Mouse (Mus musculus) embryonic fibroblast, embryonic 13.5 days (primary cell): ENCODE measurements around the gene Srsf6.

ENCODE experiments used
- CTCF ChIP-seq: IDR thresholded peaks from 2 replicates; pipeline ENCODE4 v1.5.1; 2011; ENCODE audit warnings: mild to moderate bottlenecking, control low read depth, low read length, moderate library complexity, borderline replicate concordance; ENCODE audit not compliant: insufficient read depth
- POLR2A ChIP-seq: IDR thresholded peaks from 2 replicates; pipeline ENCODE4 v1.6.1; 2011; ENCODE audit warnings: low read depth, mild to moderate bottlenecking, control low read depth, low read length, moderate library complexity

- TF ChIP-seq POLR2A: no peak; the same call in 1 of the 2 replicates
- TF ChIP-seq CTCF: no peak
These were observed 709 bp upstream of the Srsf6 start for GRCm38 (mm10) chr2:162930516-162931122.
